Mouse (Mus musculus): ENCODE data around the gene Mybph.

DNA sequence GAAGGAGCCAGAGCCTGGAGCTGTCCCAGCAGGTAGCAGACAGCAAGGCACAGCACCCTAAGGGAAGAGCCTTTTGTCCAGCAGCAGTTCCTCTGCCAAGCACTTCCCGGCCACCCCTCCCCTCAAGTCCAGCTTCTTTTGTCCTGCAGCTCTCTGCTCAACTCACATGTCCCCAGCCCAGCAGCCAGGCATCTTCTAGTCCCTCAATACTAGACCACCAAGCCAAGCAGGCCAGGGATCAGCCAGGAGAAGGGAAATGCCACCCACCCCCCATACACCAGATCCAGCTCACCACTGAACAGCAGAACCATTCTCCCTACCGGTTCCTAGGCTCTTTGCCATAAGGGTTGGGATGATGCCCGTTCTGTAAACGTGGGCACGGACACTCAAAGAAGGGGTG lies 26.4 kb downstream of the Mybph start:
- no peak for TF ChIP-seq CTCF (IDR thresholded peaks at IDR 0.05; ENCODE audit: insufficient read depth, low read depth, low read length)
- TF ChIP-seq POLR2A (IDR thresholded peaks at IDR 0.05; ENCODE audit: insufficient read depth, low read depth, low read length) = no peak

All from olfactory bulb, adult 2 months (tissue).